Mouse (Mus musculus): ENCODE measurements around the gene Tmem161a. TPM values are rescaled to one million over a fixed set of nuclear protein-coding genes. Genes with fewer than 3 reads are reported as not detected.
A peak's percentile ranks its signal among the peaks of the same experiment; 100 is the strongest.

Gene Tmem161a
- total and polyA plus RNA-seq, 2 experiments, result 20.4 to 60.4 TPM

GRCm38 (mm10) chr8:70174079-70174478 is 1.9 kb downstream of the Tmem161a start:
- Histone ChIP-seq H3K36me3 (ENCODE audit: control insufficient read depth, insufficient read depth, low read length) (no peaks in the 10 kb centered on the region), H3K4me3 (ENCODE audit: insufficient read depth, low read depth, low read length) (no peak overlapping the region), H3K27me3 (ENCODE audit: control insufficient read depth, insufficient read depth, low read length) (no peaks in the 10 kb centered on the region), H3K9ac (ENCODE audit: low read depth, low read length) (no peak overlapping the region), H3K79me2 (ENCODE audit: control insufficient read depth, insufficient read depth, low read length) (peaks cover 8% of the 10 kb centered on the region; the same call in 1 of the 2 replicates), H3K4me1 (ENCODE audit: control insufficient read depth, insufficient read depth, low read length) (peaks cover 10% of the 10 kb centered on the region; the same call in 1 of the 2 replicates), H3K27ac (replicated peaks; ENCODE audit: insufficient read depth, low read depth, low read length) (no peak overlapping the region)
- DNase-seq (ENCODE audit: extremely low read depth, low read depth, low spot score), result no peak
- WGBS, result 93% methylated on average over 7 of the region's 7 CpGs
- TF ChIP-seq POLR2A (IDR thresholded peaks at IDR 0.05; ENCODE audit: extremely low read depth, insufficient read depth, low read length) (no peak), CTCF (IDR thresholded peaks at IDR 0.05; ENCODE audit: low read depth, low read length) (no peak)

GRCm38 (mm10) chr8:70178231-70178630 is 6.1 kb downstream of the Tmem161a start:
- no peaks in the 10 kb centered on the region; the same call in 1 of the 2 replicates for H3K36me3 ChIP-seq (ENCODE audit: control insufficient read depth, insufficient read depth, low read length)
- H3K27me3 ChIP-seq (ENCODE audit: control insufficient read depth, insufficient read depth, low read length), result no peaks in the 10 kb centered on the region
- H3K27ac ChIP-seq (replicated peaks; ENCODE audit: insufficient read depth, low read depth, low read length), result no peak overlapping the region
- TF ChIP-seq POLR2A (IDR thresholded peaks at IDR 0.05; ENCODE audit: extremely low read depth, insufficient read depth, low read length) (no peak), CTCF (IDR thresholded peaks at IDR 0.05; ENCODE audit: low read depth, low read length) (no peak)
- 93% methylated on average over 2 of the region's 2 CpGs for WGBS
- no peak for DNase-seq (ENCODE audit: extremely low read depth, low read depth, low spot score)
- H3K4me1 ChIP-seq (ENCODE audit: control insufficient read depth, insufficient read depth, low read length), result peaks cover 3% of the 10 kb centered on the region; the same call in 1 of the 2 replicates
- H3K4me3 ChIP-seq (ENCODE audit: insufficient read depth, low read depth, low read length), result no peak overlapping the region
- H3K79me2 ChIP-seq (ENCODE audit: control insufficient read depth, insufficient read depth, low read length), result peaks cover 8% of the 10 kb centered on the region; the same call in 1 of the 2 replicates
- H3K9ac ChIP-seq (ENCODE audit: low read depth, low read length), result no peak overlapping the region

- Histone ChIP-seq H3K79me2 (ENCODE audit: control insufficient read depth, insufficient read depth, low read length) (peaks cover 5% of the 10 kb centered on the region; the same call in 1 of the 2 replicates), H3K9ac (ENCODE audit: low read depth, low read length) (no peak overlapping the region), H3K27me3 (ENCODE audit: control insufficient read depth, insufficient read depth, low read length) (no peaks in the 10 kb centered on the region), H3K27ac (replicated peaks; ENCODE audit: insufficient read depth, low read depth, low read length) (no peak overlapping the region), H3K4me1 (ENCODE audit: control insufficient read depth, insufficient read depth, low read length) (no peaks in the 10 kb centered on the region), H3K36me3 (ENCODE audit: control insufficient read depth, insufficient read depth, low read length) (no peaks in the 10 kb centered on the region; the same call in 1 of the 2 replicates), H3K4me3 (ENCODE audit: insufficient read depth, low read depth, low read length) (no peak overlapping the region)
- WGBS, result 93% methylated on average over 4 of the region's 4 CpGs
- no peak for DNase-seq (ENCODE audit: extremely low read depth, low read depth, low spot score)
- no peak for TF ChIP-seq POLR2A (IDR thresholded peaks at IDR 0.05; ENCODE audit: extremely low read depth, insufficient read depth, low read length)
- TF ChIP-seq CTCF (IDR thresholded peaks at IDR 0.05; ENCODE audit: low read depth, low read length), result peak; percentile 27; the same call in 1 of the 2 replicates
Measured at GRCm38 (mm10) chr8:70179082-70179481, 6.9 kb downstream of the Tmem161a start.

- no peak for DNase-seq (ENCODE audit: extremely low read depth, low read depth, low spot score)
- no peak for TF ChIP-seq POLR2A (IDR thresholded peaks at IDR 0.05; ENCODE audit: extremely low read depth, insufficient read depth, low read length)
- no peak for TF ChIP-seq CTCF (IDR thresholded peaks at IDR 0.05; ENCODE audit: low read depth, low read length)
- no peak overlapping the region for H3K27ac ChIP-seq (replicated peaks; ENCODE audit: insufficient read depth, low read depth, low read length)
Measured at GRCm38 (mm10) chr8:70181212-70181902, 9.2 kb downstream of the Tmem161a start.

GRCm38 (mm10) chr8:70181903-70182252 is 9.7 kb downstream of the Tmem161a start:
- Histone ChIP-seq H3K9ac (ENCODE audit: low read depth, low read length) (no peak overlapping the region), H3K27ac (replicated peaks; ENCODE audit: insufficient read depth, low read depth, low read length) (no peak overlapping the region), H3K36me3 (ENCODE audit: control insufficient read depth, insufficient read depth, low read length) (no peaks in the 10 kb centered on the region; the same call in 1 of the 2 replicates), H3K79me2 (ENCODE audit: control insufficient read depth, insufficient read depth, low read length) (0 out of 2 replicates have a peak, but pooled peaks cover 2% of the 10 kb centered on the region), H3K4me1 (ENCODE audit: control insufficient read depth, insufficient read depth, low read length) (no peaks in the 10 kb centered on the region), H3K27me3 (ENCODE audit: control insufficient read depth, insufficient read depth, low read length) (no peaks in the 10 kb centered on the region), H3K4me3 (ENCODE audit: insufficient read depth, low read depth, low read length) (no peak overlapping the region)
- no peak for TF ChIP-seq POLR2A (IDR thresholded peaks at IDR 0.05; ENCODE audit: extremely low read depth, insufficient read depth, low read length)
- TF ChIP-seq CTCF (IDR thresholded peaks at IDR 0.05; ENCODE audit: low read depth, low read length), result no peak
- 44% methylated on average over 2 of the region's 2 CpGs for WGBS
- no peak for DNase-seq (ENCODE audit: extremely low read depth, low read depth, low spot score)

More at GRCm38 (mm10) chr8:70181212-70181902, 9.2 kb downstream of the Tmem161a start:
- no peaks in the 10 kb centered on the region for H3K27me3 ChIP-seq (ENCODE audit: control insufficient read depth, insufficient read depth, low read length)
- H3K79me2 ChIP-seq (ENCODE audit: control insufficient read depth, insufficient read depth, low read length), result 0 out of 2 replicates have a peak, but pooled peaks cover 5% of the 10 kb centered on the region
- H3K4me3 ChIP-seq (ENCODE audit: insufficient read depth, low read depth, low read length), result no peak overlapping the region
- H3K9ac ChIP-seq (ENCODE audit: low read depth, low read length), result no peak overlapping the region
- 82% methylated on average over 16 of the region's 16 CpGs for WGBS
- H3K4me1 ChIP-seq (ENCODE audit: control insufficient read depth, insufficient read depth, low read length), result no peaks in the 10 kb centered on the region
- H3K36me3 ChIP-seq (ENCODE audit: control insufficient read depth, insufficient read depth, low read length), result no peaks in the 10 kb centered on the region; the same call in 1 of the 2 replicates

- Histone ChIP-seq H3K27me3 (ENCODE audit: control insufficient read depth, insufficient read depth, low read length) (no peaks in the 10 kb centered on the region), H3K79me2 (ENCODE audit: control insufficient read depth, insufficient read depth, low read length) (peaks cover 3% of the 10 kb centered on the region; the same call in 1 of the 2 replicates), H3K36me3 (ENCODE audit: control insufficient read depth, insufficient read depth, low read length) (peaks cover 6% of the 10 kb centered on the region; the same call in 1 of the 2 replicates), H3K9ac (ENCODE audit: low read depth, low read length) (no peak overlapping the region), H3K4me1 (ENCODE audit: control insufficient read depth, insufficient read depth, low read length) (peaks cover under 1% of the 10 kb centered on the region; the same call in 1 of the 2 replicates), H3K27ac (replicated peaks; ENCODE audit: insufficient read depth, low read depth, low read length) (no peak overlapping the region), H3K4me3 (ENCODE audit: insufficient read depth, low read depth, low read length) (no peak overlapping the region)
- TF ChIP-seq CTCF (IDR thresholded peaks at IDR 0.05; ENCODE audit: low read depth, low read length), result no peak
- no peak for TF ChIP-seq POLR2A (IDR thresholded peaks at IDR 0.05; ENCODE audit: extremely low read depth, insufficient read depth, low read length)
- DNase-seq (ENCODE audit: extremely low read depth, low read depth, low spot score), result no peak
- 79% methylated on average over 4 of the region's 4 CpGs for WGBS
Measured at GRCm38 (mm10) chr8:70183194-70183593, 11.0 kb downstream of the Tmem161a start.
